ENCODE assay signal across 26 mouse cellular contexts in genomic region chr2:17402511-17402910, GRCm38 (mm10).
DNase-seq lines count a peak whose midpoint lies in the region; ATAC-seq lines count a peak whose summit lies in the region.
"Had no signal": no experiment of that assay in that cellular context is flagged by ENCODE, and none has a peak within 500 bp of the region (broad histone marks: within the 10 kb centered on the region; RNA-seq: fewer than 3 reads in every experiment).

No protein-coding gene starts in this region.

- no peak overlapping the region for H3K9ac ChIP-seq in embryonic facial prominence, embryonic 11.5 days (replicated peaks; ENCODE audit: low read length)
- H3K9ac ChIP-seq: embryonic facial prominence, embryonic 12.5 days; embryonic facial prominence, embryonic 15.5 days; forebrain, embryonic 13.5 days; forebrain, embryonic 15.5 days; forebrain, postnatal 0 days had no signal

- DNase-seq in embryo, embryonic 11 days, result peak; percentile 17
- DNase-seq in embryo, embryonic 10.5 days (ENCODE audit: low spot score), result no peak
- DNase-seq in Muller cell, postnatal 12 days (ENCODE audit: inconsistent ontology term), result peak; percentile 68
- DNase-seq in embryonic facial prominence, embryonic 11.5 days (ENCODE audit: low spot score), result peak; percentile 33
- DNase-seq in retina, embryonic 14.5 days (ENCODE audit: low spot score), result peak; percentile 89
- no peak for DNase-seq in heart, adult 8-10 months (ENCODE audit: low spot score)
- DNase-seq in cerebellum, adult 11 months, result no peak
- DNase-seq: adrenal gland, adult 2 months; adrenal gland, postnatal 10 days; adrenal gland, postnatal 25 days; B cell, adult 2 months; cerebellum, adult 11-12 months; cerebellum, adult 2 months; cerebellum, adult 9-10 months; cerebellum, postnatal 10 days; cerebellum, postnatal 25 days; forebrain, postnatal 0 days had no signal

- no peak overlapping the region for H3K4me3 ChIP-seq in embryonic facial prominence, embryonic 11.5 days (ENCODE audit: low read depth, low read length)
- H3K4me3 ChIP-seq: embryonic facial prominence, embryonic 12.5 days; embryonic facial prominence, embryonic 15.5 days; erythroblast, embryonic 14.5 days; forebrain, embryonic 13.5 days; forebrain, embryonic 15.5 days had no signal

- no peaks in the 10 kb centered on the region for H3K4me1 ChIP-seq in embryonic facial prominence, embryonic 11.5 days (ENCODE audit: control insufficient read depth, insufficient read depth, low read length)
- H3K4me1 ChIP-seq: embryonic facial prominence, embryonic 12.5 days; embryonic facial prominence, embryonic 15.5 days; forebrain, embryonic 13.5 days; forebrain, embryonic 15.5 days had no signal

- H3K27ac ChIP-seq in embryonic facial prominence, embryonic 11.5 days (replicated peaks; ENCODE audit: low read depth, low read length), result no peak overlapping the region
- H3K27ac ChIP-seq: embryonic facial prominence, embryonic 12.5 days; embryonic facial prominence, embryonic 15.5 days; forebrain, embryonic 13.5 days; forebrain, embryonic 15.5 days had no signal

- no peak overlapping the region for H3K4me2 ChIP-seq in embryonic facial prominence, embryonic 11.5 days (ENCODE audit: low read depth, low read length)
- H3K4me2 ChIP-seq: embryonic facial prominence, embryonic 12.5 days; embryonic facial prominence, embryonic 15.5 days; forebrain, embryonic 13.5 days; forebrain, embryonic 15.5 days had no signal

- no peaks in the 10 kb centered on the region for H3K9me3 ChIP-seq in embryonic facial prominence, embryonic 11.5 days (replicated peaks; ENCODE audit: control insufficient read depth, low read length)
- H3K9me3 ChIP-seq: embryonic facial prominence, embryonic 12.5 days; embryonic facial prominence, embryonic 15.5 days; forebrain, embryonic 13.5 days; forebrain, embryonic 15.5 days; G1E had no signal

- no peaks in the 10 kb centered on the region for H3K36me3 ChIP-seq in embryonic facial prominence, embryonic 11.5 days (replicated peaks; ENCODE audit: control insufficient read depth, insufficient read depth, low read depth, low read length)
- H3K36me3 ChIP-seq: embryonic facial prominence, embryonic 12.5 days; embryonic facial prominence, embryonic 15.5 days; forebrain, embryonic 15.5 days; G1E had no signal

- ATAC-seq in embryonic facial prominence, embryonic 11.5 days (replicated peaks; ENCODE audit: insufficient number of reproducible peaks, low FRiP score, low TSS enrichment, low read depth), result no peak
- no peak for ATAC-seq in erythroid progenitor cell, adult 5-6 weeks (replicated peaks; ENCODE audit: low FRiP score, poor library complexity, severe bottlenecking)
- ATAC-seq: CD4-positive, CD25-positive, alpha-beta regulatory T cell, adult 4 months; forebrain, embryonic 13.5 days; forebrain, embryonic 15.5 days; forebrain, postnatal 0 days had no signal

- H3K27me3 ChIP-seq in embryonic facial prominence, embryonic 11.5 days (ENCODE audit: control insufficient read depth, insufficient read depth, low read length), result no peaks in the 10 kb centered on the region
- H3K27me3 ChIP-seq: CH12.LX; embryonic facial prominence, embryonic 12.5 days; embryonic facial prominence, embryonic 15.5 days; forebrain, embryonic 13.5 days; forebrain, embryonic 15.5 days had no signal

- WGBS in embryonic facial prominence, embryonic 11.5 days, result 43% methylated on average over 4 of the region's 4 CpGs

Comparison
In these comparisons a context has a peak if more than half of its experiments do, and no peak if none do; other contexts are left out.
1. DNase-seq: peak in embryo, embryonic 11 days (single experiment), Muller cell, postnatal 12 days (single experiment), embryonic facial prominence, embryonic 11.5 days (single experiment) and retina, embryonic 14.5 days (single experiment); none in embryo, embryonic 10.5 days (single experiment), heart, adult 8-10 months (single experiment) and cerebellum, adult 11 months (single experiment).